18 mouse cellular contexts compared by ENCODE assay signal in genomic region chr13:63718782-63719181, GRCm38 (mm10).
DNase-seq lines count a peak whose midpoint lies in the region; ATAC-seq and TF ChIP-seq lines count a peak whose summit lies in the region.
"Had no signal": no experiment of that assay in that cellular context is flagged by ENCODE, and none has a peak within 500 bp of the region (broad histone marks: within the 10 kb centered on the region; RNA-seq: fewer than 3 reads in every experiment).

No protein-coding gene starts in this region.

- no peak for ATAC-seq in kidney, postnatal 0 days (replicated peaks; ENCODE audit: low FRiP score, low read depth)
- peak; percentile 36; the same call in 1 of the 2 replicates for ATAC-seq in granulocyte monocyte progenitor cell, adult 5-6 weeks (replicated peaks; ENCODE audit: poor library complexity, severe bottlenecking)
- no peak for ATAC-seq in stomach, embryonic 14.5 days (ENCODE audit: insufficient number of reproducible peaks, insufficient read depth, low FRiP score, low read depth)
- ATAC-seq in cerebellum, adult (ENCODE audit: insufficient number of reproducible peaks, low FRiP score, low TSS enrichment): no peak

- no peaks in the 10 kb centered on the region for H3K9me3 ChIP-seq in kidney, postnatal 0 days (replicated peaks; ENCODE audit: low read length)
- H3K9me3 ChIP-seq in embryonic facial prominence, embryonic 10.5 days: no peaks in the 10 kb centered on the region
- no peaks in the 10 kb centered on the region for H3K9me3 ChIP-seq in stomach, embryonic 14.5 days (ENCODE audit: control insufficient read depth, low read depth, low read length)
- H3K9me3 ChIP-seq: forebrain, embryonic 15.5 days; heart, embryonic 10.5 days; liver, embryonic 12.5 days; midbrain, embryonic 12.5 days; neural tube, embryonic 15.5 days had no signal

- no peaks in the 10 kb centered on the region for H3K36me3 ChIP-seq in kidney, postnatal 0 days (ENCODE audit: insufficient read depth, low read length)
- H3K36me3 ChIP-seq in embryonic facial prominence, embryonic 10.5 days (replicated peaks): no peaks in the 10 kb centered on the region
- no peaks in the 10 kb centered on the region for H3K36me3 ChIP-seq in stomach, embryonic 14.5 days (ENCODE audit: control insufficient read depth, insufficient read depth, low read length)
- H3K36me3 ChIP-seq: forebrain, embryonic 15.5 days; heart, embryonic 10.5 days; liver, embryonic 12.5 days; midbrain, embryonic 12.5 days; neural tube, embryonic 15.5 days had no signal

- H3K27me3 ChIP-seq in kidney, postnatal 0 days (ENCODE audit: insufficient read depth, low read length): no peaks in the 10 kb centered on the region
- H3K27me3 ChIP-seq in embryonic facial prominence, embryonic 10.5 days (replicated peaks; ENCODE audit: low read depth, poor library complexity, severe bottlenecking): 0 out of 2 replicates have a peak, but pooled peaks cover 5% of the 10 kb centered on the region
- no peaks in the 10 kb centered on the region for H3K27me3 ChIP-seq in stomach, embryonic 14.5 days (ENCODE audit: control insufficient read depth, insufficient read depth, low read length)
- H3K27me3 ChIP-seq: forebrain, embryonic 15.5 days; liver, embryonic 12.5 days; neural tube, embryonic 15.5 days had no signal

- peak; percentile 15 for DNase-seq in kidney, postnatal 0 days (ENCODE audit: low spot score)
- DNase-seq in kidney, postnatal 14 days: no peak
- no peak for DNase-seq in embryonic facial prominence, embryonic 10.5 days (ENCODE audit: low spot score)
- DNase-seq in urinary bladder, postnatal 14 days (ENCODE audit: low spot score): no peak
- DNase-seq: cerebellum, adult 9-11 months; gastrocnemius, postnatal 36 days; right cerebral cortex, postnatal 4 days had no signal

- H3K4me1 ChIP-seq in kidney, postnatal 0 days (replicated peaks; ENCODE audit: insufficient read depth, low read length): peaks cover 8% of the 10 kb centered on the region; the same call in 1 of the 2 replicates
- H3K4me1 ChIP-seq in embryonic facial prominence, embryonic 10.5 days: peaks cover 34% of the 10 kb centered on the region
- peaks cover 26% of the 10 kb centered on the region for H3K4me1 ChIP-seq in stomach, embryonic 14.5 days (ENCODE audit: control insufficient read depth, insufficient read depth, low read length)

- TF ChIP-seq CTCF in kidney, postnatal 0 days (IDR thresholded peaks at IDR 0.05; ENCODE audit: low read depth): no peak

- 41% methylated on average over 2 of the region's 2 CpGs for WGBS in kidney, postnatal 0 days
- WGBS in embryonic facial prominence, embryonic 10.5 days: 67% methylated on average over 2 of the region's 2 CpGs
- WGBS in stomach, embryonic 14.5 days: 52% methylated on average over 2 of the region's 2 CpGs

- no peak overlapping the region for H3K4me3 ChIP-seq in kidney, postnatal 0 days (replicated peaks; ENCODE audit: low read depth, low read length)
- H3K4me3 ChIP-seq in embryonic facial prominence, embryonic 10.5 days: no peak overlapping the region
- H3K4me3 ChIP-seq in stomach, embryonic 14.5 days (ENCODE audit: low read depth, low read length): no peak overlapping the region
- H3K4me3 ChIP-seq: erythroblast, embryonic 14.5 days; forebrain, embryonic 15.5 days; heart, embryonic 10.5 days; liver, embryonic 12.5 days; midbrain, embryonic 12.5 days; myocyte; neural tube, embryonic 15.5 days had no signal

- no peak overlapping the region for H3K9ac ChIP-seq in kidney, postnatal 0 days (ENCODE audit: low read depth, low read length)
- no peak overlapping the region for H3K9ac ChIP-seq in stomach, embryonic 14.5 days (replicated peaks; ENCODE audit: low read depth, low read length)
- H3K9ac ChIP-seq: forebrain, embryonic 15.5 days; liver, embryonic 12.5 days; midbrain, embryonic 12.5 days; neural tube, embryonic 15.5 days had no signal

- no peak overlapping the region for H3K4me2 ChIP-seq in kidney, postnatal 0 days (ENCODE audit: low read length)
- no peak overlapping the region for H3K4me2 ChIP-seq in stomach, embryonic 14.5 days (replicated peaks; ENCODE audit: low read depth, low read length)
- H3K4me2 ChIP-seq: forebrain, embryonic 15.5 days; midbrain, embryonic 12.5 days; neural tube, embryonic 15.5 days had no signal

- no peak overlapping the region; the same call in 1 of the 2 replicates for H3K27ac ChIP-seq in kidney, postnatal 0 days
- peak overlapping the region; percentile 36; the same call in 1 of the 2 replicates for H3K27ac ChIP-seq in embryonic facial prominence, embryonic 10.5 days (replicated peaks)
- H3K27ac ChIP-seq in stomach, embryonic 14.5 days (ENCODE audit: low read length): peak overlapping the region; percentile 73
- H3K27ac ChIP-seq: forebrain, embryonic 15.5 days; liver, embryonic 12.5 days; macrophage; midbrain, embryonic 12.5 days; neural tube, embryonic 15.5 days had no signal
